Mouse (Mus musculus): Measurements from ENCODE around the gene Lct.

GRCm38 (mm10) chr1:128368732-128369441, 40.8 kb upstream of the Lct start:
- TF ChIP-seq POLR2A (IDR thresholded peaks at IDR 0.05; ENCODE audit: insufficient read depth, low read depth, low read length) (no peak), CTCF (IDR thresholded peaks at IDR 0.05; ENCODE audit: insufficient read depth, low read depth, low read length) (no peak)

Measured in olfactory bulb, adult 2 months (tissue).